Mouse (Mus musculus): ENCODE data around the gene Aipl1. TPM values are rescaled to one million over a fixed set of nuclear protein-coding genes. Genes with fewer than 3 reads are reported as not detected.

Gene Aipl1
- polyA plus RNA-seq, 1 experiment from 2014 or later: 0.05 TPM

GRCm38 (mm10) chr11:72039599-72040386 is 2.5 kb upstream of the Aipl1 start:
- WGBS (ENCODE audit: insufficient replicate concordance): 60% methylated on average over 16 of the region's 16 CpGs
- H3K27ac ChIP-seq (ENCODE audit: low read depth): no peak overlapping the region
- DNase-seq: no peak
- no peak overlapping the region for H3K4me3 ChIP-seq (ENCODE audit: low read depth, low read length)
- H3K27me3 ChIP-seq (ENCODE audit: insufficient read depth, low read length): no peaks in the 10 kb centered on the region
- ATAC-seq: no peak
- peaks cover 18% of the 10 kb centered on the region for H3K4me1 ChIP-seq (ENCODE audit: insufficient read depth)
- H3K9ac ChIP-seq (replicated peaks): no peak overlapping the region
- H3K9me3 ChIP-seq (ENCODE audit: low read length): no peaks in the 10 kb centered on the region
- H3K36me3 ChIP-seq (replicated peaks; ENCODE audit: insufficient read depth, low read length): no peaks in the 10 kb centered on the region
- TF ChIP-seq EP300 (IDR thresholded peaks at IDR 0.05; ENCODE audit: low read depth) (no peak), CTCF (IDR thresholded peaks at IDR 0.05; ENCODE audit: low read depth) (no peak)
- H3K4me2 ChIP-seq (ENCODE audit: low read depth, low read length): no peak overlapping the region

GRCm38 (mm10) chr11:72037996-72038395 is 687 bp upstream of the Aipl1 start:
- Histone ChIP-seq H3K27ac (ENCODE audit: low read depth) (no peak overlapping the region), H3K36me3 (replicated peaks; ENCODE audit: insufficient read depth, low read length) (no peaks in the 10 kb centered on the region), H3K9ac (replicated peaks) (no peak overlapping the region), H3K4me2 (ENCODE audit: low read depth, low read length) (no peak overlapping the region), H3K4me1 (ENCODE audit: insufficient read depth) (peaks cover 13% of the 10 kb centered on the region), H3K9me3 (ENCODE audit: low read length) (no peaks in the 10 kb centered on the region), H3K4me3 (ENCODE audit: low read depth, low read length) (no peak overlapping the region), H3K27me3 (ENCODE audit: insufficient read depth, low read length) (no peaks in the 10 kb centered on the region)
- peak; percentile 86 for TF ChIP-seq CTCF (IDR thresholded peaks at IDR 0.05; ENCODE audit: low read depth)
- TF ChIP-seq EP300 (IDR thresholded peaks at IDR 0.05; ENCODE audit: low read depth): no peak
- WGBS (ENCODE audit: insufficient replicate concordance): 4% methylated on average over 4 of the region's 4 CpGs
- DNase-seq (peak; percentile 79), ATAC-seq (no peak)

GRCm38 (mm10) chr11:72032589-72032988 is 4.7 kb downstream of the Aipl1 start:
- Histone ChIP-seq H3K4me2 (ENCODE audit: low read depth, low read length) (no peak overlapping the region), H3K9ac (replicated peaks) (no peak overlapping the region), H3K4me3 (ENCODE audit: low read depth, low read length) (no peak overlapping the region), H3K27ac (ENCODE audit: low read depth) (no peak overlapping the region), H3K27me3 (ENCODE audit: insufficient read depth, low read length) (no peaks in the 10 kb centered on the region), H3K4me1 (ENCODE audit: insufficient read depth) (no peaks in the 10 kb centered on the region), H3K36me3 (replicated peaks; ENCODE audit: insufficient read depth, low read length) (no peaks in the 10 kb centered on the region), H3K9me3 (ENCODE audit: low read length) (no peaks in the 10 kb centered on the region)
- 73% methylated on average over 3 of the region's 3 CpGs for WGBS (ENCODE audit: insufficient replicate concordance)
- DNase-seq (no peak), ATAC-seq (no peak)
- TF ChIP-seq CTCF (IDR thresholded peaks at IDR 0.05; ENCODE audit: low read depth): no peak
- no peak for TF ChIP-seq EP300 (IDR thresholded peaks at IDR 0.05; ENCODE audit: low read depth)

- DNase-seq: no peak
- no peak overlapping the region for H3K27ac ChIP-seq (ENCODE audit: low read depth)
Measured at GRCm38 (mm10) chr11:72032091-72032490, 5.2 kb downstream of the Aipl1 start.

GRCm38 (mm10) chr11:72031353-72031752 is 6.0 kb downstream of the Aipl1 start:
- H3K36me3 ChIP-seq (replicated peaks; ENCODE audit: insufficient read depth, low read length): no peaks in the 10 kb centered on the region
- H3K4me1 ChIP-seq (ENCODE audit: insufficient read depth): no peaks in the 10 kb centered on the region
- TF ChIP-seq EP300 (IDR thresholded peaks at IDR 0.05; ENCODE audit: low read depth) (no peak), CTCF (IDR thresholded peaks at IDR 0.05; ENCODE audit: low read depth) (no peak)
- no peak overlapping the region for H3K4me3 ChIP-seq (ENCODE audit: low read depth, low read length)
- WGBS (ENCODE audit: insufficient replicate concordance): 75% methylated on average over 7 of the region's 7 CpGs
- no peak for DNase-seq
- no peak overlapping the region for H3K4me2 ChIP-seq (ENCODE audit: low read depth, low read length)
- no peak for ATAC-seq
- no peak overlapping the region for H3K9ac ChIP-seq (replicated peaks)
- no peaks in the 10 kb centered on the region for H3K9me3 ChIP-seq (ENCODE audit: low read length)
- no peak overlapping the region for H3K27ac ChIP-seq (ENCODE audit: low read depth)
- 0 out of 2 replicates have a peak, but pooled peaks cover 3% of the 10 kb centered on the region for H3K27me3 ChIP-seq (ENCODE audit: insufficient read depth, low read length)

More at GRCm38 (mm10) chr11:72032091-72032490, 5.2 kb downstream of the Aipl1 start:
- no peak overlapping the region for H3K9ac ChIP-seq (replicated peaks)
- 0 out of 2 replicates have a peak, but pooled peaks cover 3% of the 10 kb centered on the region for H3K27me3 ChIP-seq (ENCODE audit: insufficient read depth, low read length)
- no peaks in the 10 kb centered on the region for H3K36me3 ChIP-seq (replicated peaks; ENCODE audit: insufficient read depth, low read length)
- 67% methylated on average over 4 of the region's 4 CpGs for WGBS (ENCODE audit: insufficient replicate concordance)
- ATAC-seq: no peak
- no peak for TF ChIP-seq EP300 (IDR thresholded peaks at IDR 0.05; ENCODE audit: low read depth)
- no peak for TF ChIP-seq CTCF (IDR thresholded peaks at IDR 0.05; ENCODE audit: low read depth)
- no peaks in the 10 kb centered on the region for H3K4me1 ChIP-seq (ENCODE audit: insufficient read depth)
- H3K9me3 ChIP-seq (ENCODE audit: low read length): no peaks in the 10 kb centered on the region
- no peak overlapping the region for H3K4me3 ChIP-seq (ENCODE audit: low read depth, low read length)
- H3K4me2 ChIP-seq (ENCODE audit: low read depth, low read length): no peak overlapping the region

GRCm38 (mm10) chr11:72029143-72029542 is 8.2 kb downstream of the Aipl1 start:
- Histone ChIP-seq H3K4me1 (ENCODE audit: insufficient read depth) (no peaks in the 10 kb centered on the region), H3K4me3 (ENCODE audit: low read depth, low read length) (no peak overlapping the region), H3K27ac (ENCODE audit: low read depth) (no peak overlapping the region), H3K9me3 (ENCODE audit: low read length) (no peaks in the 10 kb centered on the region), H3K4me2 (ENCODE audit: low read depth, low read length) (no peak overlapping the region), H3K36me3 (replicated peaks; ENCODE audit: insufficient read depth, low read length) (no peaks in the 10 kb centered on the region), H3K27me3 (ENCODE audit: insufficient read depth, low read length) (0 out of 2 replicates have a peak, but pooled peaks cover 3% of the 10 kb centered on the region), H3K9ac (replicated peaks) (no peak overlapping the region)
- ATAC-seq (no peak), DNase-seq (no peak)
- TF ChIP-seq CTCF (IDR thresholded peaks at IDR 0.05; ENCODE audit: low read depth) (peak; percentile 56), EP300 (IDR thresholded peaks at IDR 0.05; ENCODE audit: low read depth) (no peak)
- WGBS (ENCODE audit: insufficient replicate concordance): 29% methylated on average over 23 of the region's 23 CpGs

Measured in liver, postnatal 0 days (tissue).